Mouse (Mus musculus) testis, postnatal 14 days (tissue): ENCODE data around the gene Pcnx3.
"Not testable (repeated sequence)": the region's sequence is repeated elsewhere in the genome, so short reads cannot be mapped to it uniquely, and the experiment has no call there.

Experiments used
- DNase-seq: peaks from one replicate; pipeline ENCODE4 v3.0.0; 2021; ENCODE audit warnings: low spot score

Gene Pcnx3

DNA sequence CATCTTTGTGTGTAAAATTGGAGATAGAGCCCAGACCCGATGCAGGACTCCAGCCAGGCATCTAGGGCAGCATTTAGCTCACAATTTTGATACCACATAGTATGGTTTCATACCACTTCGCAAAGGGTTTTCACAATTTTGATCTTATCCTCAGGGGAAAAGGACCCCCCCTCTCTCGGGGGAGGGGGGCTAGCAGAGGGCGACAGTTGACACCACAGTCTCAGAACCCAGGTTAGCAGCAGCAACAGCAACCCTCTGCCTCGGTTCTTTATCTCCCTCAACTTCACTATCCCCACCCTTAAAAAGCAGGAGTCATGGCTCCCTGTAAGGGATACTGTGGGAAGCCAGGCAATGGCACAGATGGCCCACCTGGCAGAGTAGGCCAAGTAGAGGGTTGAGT, 24.5 kb upstream of the Pcnx3 start:
- DNase-seq = no peak

DNA sequence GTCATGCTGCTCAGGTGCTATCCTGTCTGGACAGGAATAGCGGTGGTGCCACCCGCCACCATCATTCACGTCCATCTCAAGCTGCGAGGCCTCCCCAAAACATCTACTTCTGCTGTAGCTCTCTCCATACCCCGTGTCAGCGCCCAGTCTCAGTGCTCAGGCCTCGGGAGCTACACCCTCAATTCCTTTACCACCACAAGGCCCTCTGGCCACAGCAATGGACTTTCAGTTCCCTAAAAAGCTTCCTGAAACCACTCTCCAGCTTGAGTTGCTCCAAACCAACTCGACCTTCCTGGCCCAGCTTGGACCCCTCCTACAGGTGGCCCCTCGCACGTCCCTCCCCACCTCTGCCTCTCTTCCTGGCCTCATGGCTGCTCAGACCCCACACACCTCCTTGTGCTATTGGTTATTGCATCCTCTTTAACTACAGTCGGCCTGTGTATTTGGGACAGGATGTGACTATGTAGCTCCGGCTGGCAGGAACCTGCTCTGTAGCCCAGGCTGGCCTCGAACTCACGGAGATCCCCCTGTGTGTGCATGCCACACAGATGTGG, 23.3 kb upstream of the Pcnx3 start:
- no peak for DNase-seq

DNA sequence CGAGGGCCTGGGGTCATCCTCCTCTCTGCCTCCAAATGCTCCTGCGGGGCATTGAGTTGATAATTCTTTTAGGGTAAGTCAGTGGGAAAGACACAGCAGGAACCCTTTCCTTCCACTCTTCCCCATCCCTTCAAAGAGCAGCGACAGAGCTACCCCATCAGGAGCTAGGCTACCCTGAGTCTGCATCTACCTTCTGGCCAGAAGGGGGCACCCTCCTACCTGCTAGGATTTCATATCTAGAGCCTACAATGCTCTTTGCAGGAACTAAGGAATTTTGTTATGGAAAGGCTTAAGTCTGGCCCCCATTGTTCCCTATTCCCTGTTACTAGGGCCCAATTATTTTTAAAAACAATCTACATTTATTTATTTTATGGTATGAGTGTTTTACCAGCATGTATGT, 22.5 kb upstream of the Pcnx3 start:
- no peak for DNase-seq

DNA sequence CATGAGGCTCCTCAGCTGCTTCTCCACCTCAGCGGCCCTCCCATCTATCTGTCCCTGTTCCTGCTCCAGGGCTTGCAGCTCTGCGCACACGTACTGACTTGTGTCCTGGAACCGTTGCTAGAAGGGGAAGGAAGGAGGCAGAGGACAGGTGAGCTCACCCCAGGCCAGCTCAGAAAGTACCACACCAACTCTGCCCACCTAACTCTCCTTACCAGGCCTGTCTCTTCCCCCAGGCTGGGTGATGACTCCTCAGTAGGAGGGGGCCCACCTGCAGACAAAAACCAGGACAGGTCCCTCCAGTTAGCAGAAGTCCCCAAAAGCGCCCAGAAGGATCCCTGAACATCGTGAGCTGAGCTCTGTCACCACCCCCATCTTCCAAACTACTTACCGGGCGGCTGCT, 21.9 kb upstream of the Pcnx3 start:
- no peak for DNase-seq

DNA sequence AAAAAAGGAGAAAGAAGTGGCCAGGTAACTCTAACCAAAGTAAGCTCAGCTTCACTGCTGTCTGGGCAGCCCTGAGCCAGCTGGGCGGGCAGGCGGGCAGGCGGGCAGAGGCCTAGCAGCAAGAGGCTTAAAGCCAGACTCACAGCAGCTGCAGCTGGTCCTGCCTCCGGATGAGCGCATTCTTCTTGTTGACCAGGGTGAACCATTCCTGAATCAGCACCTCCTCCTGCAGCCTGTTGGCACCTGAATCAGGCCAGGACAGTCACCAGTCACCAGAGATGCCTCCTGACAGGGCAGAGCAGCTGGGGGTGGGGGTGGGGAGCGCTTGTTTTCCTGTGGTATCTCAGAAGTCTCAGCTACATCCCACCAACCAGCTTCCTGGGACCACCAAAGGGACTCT, 21.4 kb upstream of the Pcnx3 start:
- DNase-seq = no peak

DNA sequence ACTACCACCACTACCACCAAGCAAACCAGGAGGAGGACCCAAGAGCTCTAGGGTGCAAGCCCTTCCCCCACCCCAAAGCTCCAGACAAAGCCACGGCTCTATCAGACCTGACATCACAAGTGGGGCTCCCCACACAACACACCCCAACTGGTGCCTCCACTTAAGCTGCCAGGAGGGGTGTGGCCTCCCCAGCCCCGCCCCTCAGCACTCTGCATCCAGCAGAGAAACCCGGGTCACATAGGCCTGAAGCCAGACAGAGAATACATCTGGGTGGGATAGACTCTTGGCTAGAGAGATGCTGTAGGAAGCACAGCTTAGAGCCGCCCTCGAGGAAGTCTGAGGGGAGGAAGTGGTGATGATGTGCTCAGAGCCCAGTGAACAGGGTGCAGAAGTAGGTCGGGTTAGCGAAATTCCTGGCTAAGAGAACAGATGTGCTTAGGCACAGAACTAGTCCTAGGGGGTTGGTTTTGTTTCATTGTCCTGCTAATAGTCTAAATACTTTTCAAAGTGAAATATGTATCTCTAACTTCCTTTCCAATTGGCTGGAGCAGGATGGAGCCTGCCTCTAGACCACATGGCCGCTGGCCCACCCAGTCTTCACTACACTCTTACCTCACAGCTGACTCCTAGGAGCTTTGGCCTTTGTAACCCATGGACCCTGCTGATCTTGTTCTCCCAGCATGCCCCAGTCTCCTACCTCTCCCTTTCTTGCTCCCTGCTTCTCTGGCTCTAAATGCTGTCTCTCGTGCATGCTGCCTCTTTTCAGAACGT, 16.3 kb upstream of the Pcnx3 start:
- DNase-seq = no peak

DNA sequence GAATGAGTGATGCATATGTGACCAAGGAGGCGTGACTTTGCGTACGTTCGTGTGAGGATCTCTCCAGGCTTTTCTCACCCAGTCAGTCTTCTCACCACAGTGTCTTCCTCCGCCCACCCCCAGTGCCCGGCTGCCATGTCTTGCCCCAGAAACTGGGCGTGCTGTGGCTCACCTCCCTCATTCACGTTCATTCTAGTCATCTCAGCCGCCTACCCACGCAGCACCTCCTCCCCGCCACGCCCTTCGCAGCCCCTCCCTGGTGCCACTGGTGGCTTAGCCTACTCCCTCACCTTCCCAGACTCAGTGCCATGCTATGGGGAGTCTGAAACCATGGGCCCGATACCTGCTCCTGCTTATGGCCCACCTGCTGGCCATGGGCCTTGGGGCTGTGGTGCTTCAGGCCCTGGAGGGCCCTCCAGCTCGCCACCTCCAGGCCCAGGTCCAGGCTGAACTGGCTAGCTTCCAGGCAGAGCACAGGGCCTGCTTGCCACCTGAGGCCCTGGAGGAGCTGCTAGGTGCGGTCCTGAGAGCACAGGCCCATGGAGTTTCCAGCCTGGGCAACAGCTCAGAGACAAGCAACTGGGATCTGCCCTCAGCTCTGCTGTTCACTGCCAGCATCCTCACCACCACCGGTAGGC, 15.6 kb upstream of the Pcnx3 start, which contains the start of gene Kcnk7:
Gene Kcnk7 (plus strand): TSS at position 205 of the 638 bp plus-strand sequence.
- DNase-seq = no peak

DNA sequence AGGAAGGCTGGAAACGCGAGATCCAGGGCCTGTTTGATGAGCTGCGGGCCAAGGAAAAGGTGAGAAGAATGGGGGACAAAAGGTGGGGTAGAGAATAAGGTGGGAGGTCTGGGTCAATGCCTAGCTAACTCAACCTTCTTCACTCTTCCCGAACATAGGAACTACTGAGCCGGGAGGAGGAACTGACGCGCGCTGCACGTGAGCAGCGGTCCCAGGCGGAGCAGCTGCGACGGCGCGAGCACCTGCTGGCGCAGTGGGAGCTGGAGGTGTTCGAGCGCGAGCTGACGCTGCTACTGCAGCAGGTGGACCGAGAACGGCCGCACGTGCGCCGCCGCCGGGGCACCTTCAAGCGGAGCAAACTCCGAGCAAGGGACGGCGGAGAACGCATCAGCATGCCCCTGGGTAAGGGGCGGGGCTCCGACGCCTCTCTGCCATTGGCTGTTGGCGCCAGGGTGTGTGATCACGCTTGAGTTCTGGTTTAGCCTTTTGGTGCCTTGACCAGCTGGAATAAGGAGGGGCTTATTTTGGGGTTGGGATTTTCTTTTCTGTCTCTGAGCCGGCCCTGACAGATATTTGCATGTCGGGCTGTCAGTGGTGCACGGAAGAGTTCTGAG, 7.2 kb upstream of the Pcnx3 start:
- peak; percentile 73 for DNase-seq

DNA sequence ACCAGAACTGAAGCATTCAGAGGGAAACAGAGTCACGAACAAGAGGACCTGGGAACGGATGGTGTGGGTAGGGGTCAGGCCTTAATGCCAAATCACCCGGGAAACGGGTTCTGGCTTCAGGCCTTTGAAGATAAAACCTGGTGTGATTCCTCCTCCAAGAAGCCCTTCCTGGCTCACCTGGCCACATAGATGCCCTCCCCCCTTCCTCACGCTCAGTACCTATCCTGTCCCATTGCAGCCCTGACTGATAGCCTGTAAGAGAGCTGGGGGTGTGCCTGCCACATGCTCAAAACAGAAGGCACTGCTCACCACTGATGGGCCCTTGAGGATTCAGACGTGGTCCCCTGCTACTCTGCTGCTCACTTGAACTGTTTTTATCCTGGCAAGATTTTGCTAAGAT, 5.1 kb upstream of the Pcnx3 start:
- no peak for DNase-seq

DNA sequence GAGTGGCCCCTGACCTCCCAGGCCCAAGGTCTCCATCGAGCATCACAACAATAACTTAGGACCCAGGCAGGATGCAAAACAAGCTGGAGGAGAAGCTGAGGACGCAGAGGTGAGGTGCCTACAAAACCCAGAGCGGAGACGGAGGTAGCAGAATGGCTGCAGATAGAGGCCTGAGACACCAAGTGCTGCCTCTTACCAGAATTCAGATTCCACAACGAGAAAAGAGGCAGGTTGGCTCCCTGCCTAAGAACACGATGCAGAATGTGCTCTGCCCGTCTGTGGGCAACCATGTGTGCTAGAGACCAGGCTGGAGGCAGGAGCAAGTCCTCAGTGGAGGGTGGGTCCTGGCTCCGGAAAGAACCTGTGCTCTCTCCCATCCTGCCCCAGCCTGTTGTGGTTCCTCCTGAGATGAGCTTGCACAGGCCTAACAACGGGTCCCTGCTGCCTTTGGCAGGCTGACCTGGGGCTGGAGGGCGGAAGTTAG, 4.2 kb upstream of the Pcnx3 start:
- no peak for DNase-seq

DNA sequence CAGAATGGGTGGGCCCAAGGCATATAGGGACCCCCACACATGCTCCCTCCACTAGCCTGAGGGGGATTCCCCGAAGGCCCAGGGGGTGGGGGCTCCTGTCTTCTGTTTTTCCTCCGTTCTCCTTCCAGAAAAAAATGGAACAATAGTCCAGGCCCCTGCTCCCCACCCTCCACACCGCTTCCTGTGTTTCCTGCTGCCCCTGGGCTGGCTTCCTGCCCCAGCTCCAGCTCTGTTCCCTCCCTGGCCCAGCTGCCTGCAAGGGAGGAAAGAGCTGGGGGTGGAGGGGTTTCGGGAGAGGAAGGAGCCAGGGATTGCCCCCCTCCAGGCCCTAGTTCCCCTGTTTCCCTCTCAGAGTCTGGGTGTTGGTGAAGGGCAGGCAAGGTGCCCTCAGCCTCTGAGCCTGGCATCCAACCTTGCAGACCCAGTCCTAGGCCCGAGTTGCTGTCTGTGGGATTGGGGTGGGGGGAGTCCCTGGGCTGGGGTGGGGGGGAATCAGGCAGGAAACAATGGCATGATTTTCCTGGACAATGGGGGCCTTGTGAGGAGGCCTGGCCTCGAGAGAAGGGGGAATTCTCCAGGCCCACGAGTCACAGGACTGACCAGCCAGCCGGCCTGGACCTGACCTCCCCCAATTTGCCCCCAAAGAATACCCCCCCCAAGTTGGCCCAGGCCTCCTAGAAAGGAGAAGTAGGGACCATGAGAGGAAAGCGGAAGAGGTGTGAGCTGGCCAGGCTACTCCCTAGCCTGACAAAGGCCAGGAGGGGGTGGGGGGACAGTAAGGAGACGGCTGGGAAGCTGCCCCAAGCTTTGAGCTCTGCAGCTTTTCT, 3.6 kb upstream of the Pcnx3 start:
- no peak for DNase-seq

DNA sequence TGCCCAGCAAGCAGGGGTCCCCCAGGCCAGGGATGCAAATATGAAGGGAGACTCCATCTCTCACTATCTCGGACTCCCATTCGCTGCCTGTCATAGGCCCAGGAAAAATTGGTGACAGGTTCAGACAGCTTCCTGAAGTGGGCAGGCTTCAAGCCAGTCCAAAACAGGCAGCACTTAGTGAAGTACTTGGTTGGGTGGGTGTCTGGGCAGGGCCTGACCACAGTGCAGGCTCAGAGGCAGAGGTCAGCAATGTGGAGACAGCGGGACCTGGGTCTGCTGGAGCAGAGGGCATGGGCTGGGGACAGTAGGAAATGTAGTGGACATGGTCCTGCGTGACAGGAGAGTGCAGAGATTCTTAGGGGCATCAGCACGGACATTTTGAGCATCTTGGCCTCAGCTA, 2.9 kb upstream of the Pcnx3 start:
- DNase-seq = no peak

DNA sequence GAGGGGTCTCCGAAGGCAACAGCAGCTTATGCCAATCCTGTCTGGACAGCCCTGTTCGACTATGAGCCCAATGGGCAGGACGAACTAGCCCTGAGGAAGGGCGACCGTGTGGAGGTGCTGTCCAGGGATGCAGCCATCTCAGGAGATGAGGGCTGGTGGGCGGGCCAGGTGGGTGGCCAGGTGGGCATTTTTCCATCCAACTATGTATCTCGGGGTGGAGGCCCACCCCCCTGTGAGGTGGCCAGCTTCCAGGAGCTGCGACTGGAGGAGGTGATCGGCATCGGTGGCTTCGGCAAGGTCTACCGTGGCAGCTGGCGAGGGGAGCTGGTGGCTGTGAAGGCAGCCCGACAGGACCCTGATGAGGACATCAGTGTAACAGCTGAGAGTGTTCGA, 1.6 kb upstream of the Pcnx3 start:
- DNase-seq = no peak

DNA sequence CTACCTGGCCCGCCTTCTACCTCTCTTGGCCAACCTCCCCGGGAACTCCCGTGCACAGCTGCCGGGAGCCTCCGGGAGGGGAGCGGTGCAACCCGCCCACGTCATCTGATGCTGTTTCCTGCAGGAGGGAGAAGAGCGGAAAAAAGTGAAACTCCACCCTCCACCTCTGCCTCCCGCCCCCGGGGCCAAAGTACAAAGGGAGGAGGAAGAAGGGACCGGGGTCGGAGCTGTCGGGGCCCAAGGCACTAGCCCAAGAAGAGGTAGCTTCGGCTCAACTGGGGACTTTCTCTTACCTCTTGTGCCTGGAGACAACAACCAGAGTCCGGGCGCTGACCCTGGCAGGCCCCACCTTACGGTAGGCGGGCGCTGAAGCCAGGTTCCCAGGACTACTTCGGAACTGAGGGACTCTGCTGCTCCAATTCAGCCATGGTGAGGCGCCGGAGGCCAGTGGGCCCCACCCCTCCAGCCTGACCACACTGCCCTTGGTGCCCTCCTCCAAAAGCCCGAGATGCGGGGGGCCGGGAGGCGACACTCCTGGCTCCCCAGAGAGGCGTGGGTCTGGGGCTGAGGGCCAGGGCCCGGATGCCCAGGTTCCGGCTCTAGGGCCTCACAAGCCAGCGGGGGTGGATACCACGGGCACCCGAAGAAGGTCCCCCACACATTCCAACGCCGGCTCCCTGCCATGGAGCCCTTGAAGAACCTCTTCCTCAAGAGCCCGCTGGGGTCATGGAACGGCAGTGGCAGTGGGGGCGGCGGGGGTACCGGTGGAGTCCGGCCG, 1.0 kb upstream of the Pcnx3 start:
- peak; percentile 87 for DNase-seq

DNA sequence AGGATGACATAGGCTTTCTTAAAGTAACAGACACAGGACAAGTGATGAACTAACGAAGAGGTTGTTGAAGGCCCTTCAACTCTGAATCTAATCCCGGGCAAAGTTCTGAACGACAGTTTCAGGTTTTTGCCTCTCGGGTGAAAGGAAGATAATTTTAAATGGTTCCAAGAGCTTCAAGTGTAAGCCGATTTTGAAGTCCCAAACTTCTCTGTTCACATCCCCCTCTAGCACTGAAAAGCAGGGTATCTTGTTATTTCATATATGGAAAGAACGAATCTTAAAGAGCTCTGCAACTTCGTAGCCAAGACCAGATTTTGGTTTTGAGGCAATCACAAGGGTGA, 350 bp upstream of the Pcnx3 start:
- DNase-seq = no peak

DNA sequence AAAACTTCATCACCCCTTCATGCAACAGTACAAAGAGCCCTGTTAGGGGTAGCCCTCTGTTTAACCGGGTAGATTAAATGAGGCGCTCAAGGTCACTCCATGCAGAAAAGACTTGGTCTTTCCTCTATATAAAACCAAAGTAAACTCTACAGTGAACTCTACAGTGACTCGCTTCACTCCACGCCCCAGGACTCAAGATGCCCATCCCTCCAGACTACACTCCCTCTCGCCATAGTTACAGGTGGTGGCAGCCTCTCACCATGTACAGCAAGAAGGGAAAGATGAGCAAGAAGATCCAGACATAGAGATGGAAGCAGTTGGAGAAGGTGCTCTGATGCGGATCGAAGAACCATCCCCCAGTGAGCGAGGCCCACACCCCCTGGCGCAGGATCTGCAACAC, 970 bp downstream of the Pcnx3 start:
- DNase-seq = no peak

DNA sequence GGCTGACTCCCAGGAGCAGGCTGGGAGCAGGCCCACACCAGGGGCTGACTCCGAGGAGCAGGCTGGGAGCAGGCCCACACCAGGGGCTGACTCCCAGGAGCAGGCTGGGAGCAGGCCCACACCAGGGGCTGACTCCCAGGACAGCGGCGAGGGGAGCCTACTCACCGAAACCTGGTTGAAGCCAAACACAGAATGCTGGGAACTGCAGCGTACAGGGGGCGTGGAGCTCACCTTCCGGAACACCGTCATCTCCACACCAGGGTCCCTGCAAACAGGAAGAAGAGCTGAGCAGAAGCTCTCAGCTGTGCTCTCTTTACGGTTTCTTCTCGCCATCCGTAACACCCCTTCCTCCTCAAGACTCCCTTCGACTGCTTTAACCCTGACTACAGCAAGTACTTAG, 1.8 kb downstream of the Pcnx3 start:
- DNase-seq = not testable (repeated sequence)

DNA sequence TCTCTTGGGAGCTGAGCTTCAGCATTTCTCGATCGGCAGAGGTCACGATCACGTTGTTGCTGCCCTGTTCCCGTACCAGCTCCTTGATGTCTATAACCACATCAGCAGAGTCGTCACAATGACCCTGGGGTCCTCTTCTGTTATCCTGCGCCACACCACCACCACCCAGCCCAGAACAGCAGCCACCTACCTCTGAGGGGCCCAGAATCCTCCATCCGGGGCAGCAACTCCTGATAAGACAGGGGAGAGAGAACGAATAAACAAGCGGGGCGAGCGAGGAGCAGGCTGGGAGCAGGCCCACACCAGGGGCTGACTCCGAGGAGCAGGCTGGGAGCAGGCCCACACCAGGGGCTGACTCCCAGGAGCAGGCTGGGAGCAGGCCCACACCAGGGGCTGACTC, 2.3 kb downstream of the Pcnx3 start:
- no peak for DNase-seq

DNA sequence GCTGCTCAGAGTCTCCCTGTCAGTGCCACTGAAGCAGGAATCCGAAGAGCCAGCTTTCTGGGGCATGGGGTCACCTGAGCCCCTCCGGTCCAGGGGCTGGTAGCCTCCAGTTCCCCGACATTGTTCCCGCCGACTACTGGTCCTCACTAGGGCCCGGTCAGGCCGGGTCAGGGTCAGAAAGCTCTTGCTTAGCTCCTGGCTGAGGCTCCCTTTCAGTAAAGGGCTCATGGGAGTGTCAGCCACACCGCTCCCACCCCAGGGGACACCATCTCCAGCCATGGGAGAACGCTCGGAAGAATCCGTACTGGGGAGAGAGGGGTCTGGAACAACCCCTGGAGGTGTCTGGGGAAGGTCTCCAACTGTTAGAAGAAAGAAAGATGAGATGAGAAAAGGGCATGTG, 2.8 kb downstream of the Pcnx3 start:
- DNase-seq = no peak

DNA sequence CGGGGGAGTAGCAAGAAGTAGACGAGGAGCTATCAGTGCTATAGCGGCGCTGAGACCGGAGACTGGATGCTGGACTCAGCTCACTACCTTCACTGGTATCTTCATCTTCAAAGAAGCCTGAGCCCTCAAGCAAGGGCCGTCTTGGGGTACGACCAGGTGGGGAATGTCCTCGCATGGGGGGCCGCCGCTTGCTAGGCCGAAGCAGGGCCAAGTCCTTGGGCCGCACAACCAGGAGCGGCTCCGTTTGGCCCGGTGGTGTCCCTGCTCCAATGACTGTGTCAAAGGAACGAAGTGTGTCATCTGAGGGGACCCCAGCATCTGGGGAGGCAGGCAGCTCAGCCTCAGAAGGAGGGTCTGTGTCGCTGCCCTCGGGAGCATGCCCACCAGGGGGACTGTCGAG, 3.3 kb downstream of the Pcnx3 start:
- no peak for DNase-seq

DNA sequence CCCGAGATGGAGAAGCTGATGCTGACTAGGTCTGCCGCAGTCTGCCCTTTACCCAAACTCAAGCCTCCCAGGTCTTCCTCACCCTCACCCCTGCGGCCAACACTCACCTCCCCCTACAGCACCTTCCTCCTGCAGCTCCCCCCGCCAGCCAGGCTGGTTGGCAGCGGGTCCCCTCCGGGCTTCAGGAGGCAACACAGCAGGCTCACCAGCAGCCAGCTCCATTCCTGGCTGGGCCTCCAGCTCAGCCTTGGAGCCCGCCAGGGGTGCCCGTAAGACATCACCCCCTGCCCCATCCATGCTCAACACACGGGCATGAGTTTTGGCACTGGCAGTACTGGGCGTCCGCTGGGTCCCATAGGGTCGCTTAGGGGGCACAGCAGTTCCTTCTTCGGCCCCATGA, 3.7 kb downstream of the Pcnx3 start:
- DNase-seq = no peak

DNA sequence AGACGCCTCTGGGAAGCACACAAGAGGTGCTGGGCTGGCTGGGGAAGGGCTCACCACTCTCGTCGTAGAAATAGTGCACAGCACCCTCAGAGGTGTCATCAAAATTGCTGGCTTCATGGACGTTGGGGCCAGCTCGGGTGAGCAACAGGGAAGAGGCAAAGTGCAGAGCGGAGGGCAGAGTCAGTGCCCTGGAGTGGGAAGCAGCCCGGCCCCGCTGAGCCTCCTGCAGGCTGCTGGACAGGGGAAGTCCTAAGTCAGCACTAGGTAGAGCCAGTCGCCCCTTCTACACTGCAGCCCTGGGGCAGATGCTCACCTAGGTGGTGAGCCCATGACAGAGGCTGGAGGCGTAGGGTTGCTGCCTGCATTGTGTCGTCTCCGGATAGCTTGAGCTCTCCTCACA, 4.5 kb downstream of the Pcnx3 start:
- no peak for DNase-seq
